Mouse (Mus musculus) kidney, adult 2 months (tissue): ENCODE results near the gene Insr.

Source experiments
- CTCF ChIP-seq: fragments of 200-500 bp; conservative IDR thresholded peaks from 2 replicates; pipeline ENCODE4 v1.5.1; 2011; ENCODE audit warnings: low read depth, mild to moderate bottlenecking, control low read depth, low read length, moderate library complexity, mixed read lengths; ENCODE audit not compliant: insufficient read depth, insufficient read length
- POLR2A ChIP-seq: fragments of 200-500 bp; IDR thresholded peaks from one replicate; pipeline ENCODE4 v1.6.1; 2011; ENCODE audit warnings: low read depth, low read length, control low read depth

DNA sequence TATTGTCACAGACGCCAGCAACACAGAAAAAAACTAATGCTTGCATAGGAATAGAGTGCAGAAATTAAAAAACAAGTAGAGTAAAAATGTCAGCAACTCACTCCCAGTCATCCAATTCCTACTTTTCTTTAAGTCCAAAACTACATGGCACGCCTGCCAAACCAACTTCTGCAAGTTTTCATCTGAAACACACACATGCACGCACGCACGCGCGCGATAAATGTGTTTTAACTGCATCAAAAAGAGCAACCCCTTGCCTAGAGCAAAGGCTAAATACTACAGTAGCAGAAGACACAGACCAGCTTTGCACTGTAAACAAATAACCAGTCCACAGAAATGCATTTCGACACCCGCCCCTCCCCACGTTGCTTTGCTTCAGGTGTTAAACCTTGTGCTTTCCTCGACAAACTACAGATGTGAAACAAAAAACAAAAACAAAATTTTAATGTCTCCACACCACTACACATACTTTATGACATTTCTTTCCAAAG is 59.5 kb downstream of the Insr start:
- TF ChIP-seq CTCF, result no peak
- TF ChIP-seq POLR2A, result no peak
